Mouse (Mus musculus) adrenal gland, postnatal 4 days (tissue): ENCODE results near the gene Rpl13. TPM values are rescaled to one million over a fixed set of nuclear protein-coding genes. Genes with fewer than 3 reads are reported as not detected.

ENCODE experiments used
- DNase-seq, 2 experiments: peaks; one replicate each; pipeline ENCODE4 v3.0.0; 2021 to 2022; ENCODE audit warnings: low spot score in 2 of 2, mixed read lengths in 2 of 2
- microRNA-seq: library from miRNA; unstranded; fragments of <30 nt; microRNA quantifications from one replicate; pipeline ENCODE4 v1.2.0, GENCODE M21; 2021
- total RNA-seq, 2 experiments: library from RNA; stranded (reverse); gene quantifications; 2 replicates each; pipeline ENCODE4 v1.2.3; 2021

Gene Rpl13
- total RNA-seq, 2 experiments from 2014 or later = 895 to 902 TPM

GRCm38 (mm10) chr8:123146390-123146789, 44.2 kb downstream of the Rpl13 start:
- no peak for DNase-seq

GRCm38 (mm10) chr8:123150737-123151171, 48.6 kb downstream of the Rpl13 start:
- DNase-seq = no peak

Small RNAs within 50 kb of the gene (microRNA-seq; reads per million reads assigned to microRNA genes)
- gene Mir7079 = not detected
- gene Mir7080 = 1.3 reads per million

Other genes starting within 250 kb of the Rpl13 start
- 100 to 1,000 TPM; 132 TPM for gene Ankrd11, start 60.1 kb upstream of the Rpl13 start, total RNA-seq
- gene Spg7, start 39.4 kb upstream of the Rpl13 start, total RNA-seq = 10 to 100 TPM; 67.6 to 72.6 TPM
- gene Cpne7, start 15.0 kb downstream of the Rpl13 start, total RNA-seq = 1 to 10 TPM; 6.3 to 7.3 TPM
- gene Sult5a1, start 56.0 kb downstream of the Rpl13 start, total RNA-seq = 10 to 100 TPM; 14.6 to 16.6 TPM
- 10 to 100 TPM; 16.8 to 29.2 TPM for gene Dpep1, start 83.9 kb downstream of the Rpl13 start, total RNA-seq
- 100 to 1,000 TPM in 1 of 2 experiments, 10 to 100 TPM in 1; 97.3 to 105 TPM for gene Chmp1a, start 110.4 kb downstream of the Rpl13 start, total RNA-seq
- gene Spata33, start 110.5 kb downstream of the Rpl13 start, total RNA-seq = 1 to 10 TPM; 4.0 to 4.5 TPM
- 10 to 100 TPM; 79.6 to 82.6 TPM for gene Cdk10, start 122.5 kb downstream of the Rpl13 start, total RNA-seq
- gene Spata2l, start 133.9 kb downstream of the Rpl13 start, total RNA-seq = 10 to 100 TPM; 11.6 to 11.9 TPM
- 10 to 100 TPM; 28.3 to 30.1 TPM for gene Zfp276, start 151.8 kb downstream of the Rpl13 start, total RNA-seq
- gene Vps9d1, start 152.0 kb downstream of the Rpl13 start, total RNA-seq = 10 to 100 TPM; 33.8 to 46.6 TPM
- 10 to 100 TPM; 18.8 to 24.0 TPM for gene Fanca, start 216.2 kb downstream of the Rpl13 start, total RNA-seq
- gene Spire2, start 230.4 kb downstream of the Rpl13 start, total RNA-seq = 1 to 10 TPM; 3.6 to 4.0 TPM